Mouse (Mus musculus) liver, adult 2 months (tissue): ENCODE measurements at regions not wholly inside any gene's neighbourhood (a gene's known extent, or its start where the extent isn't known, plus 50 kb on each side); places are given as distances from the start of the nearest gene placed in this dataset.

Source experiments
- CTCF ChIP-seq: fragments of 200-500 bp; IDR thresholded peaks from 2 replicates; pipeline ENCODE4 v1.5.1; 2011; ENCODE audit warnings: low read depth, low read length, control low read depth
- POLR2A ChIP-seq: fragments of 200-500 bp; IDR thresholded peaks from 2 replicates; pipeline ENCODE4 v1.6.1; 2011; ENCODE audit warnings: low read length, control low read depth; ENCODE audit not compliant: insufficient read depth; ENCODE audit errors: extremely low read depth

- TF ChIP-seq CTCF (no peak), POLR2A (no peak)
Measured at GRCm38 (mm10) chr6:62889194-62889593, 366.5 kb upstream of the Grid2 start.
